Mouse (Mus musculus) inflammation-experienced regulatory T-cells, adult 16 weeks (primary cell): ENCODE results near the gene Dand5. TPM values are rescaled to one million over a fixed set of nuclear protein-coding genes. Genes with fewer than 3 reads are reported as not detected.

Experiments used
- polyA plus RNA-seq: library from polyadenylated mRNA; unstranded; fragments of 100-300 nt; shearing (Covaris generic); gene quantifications from one replicate; pipeline ENCODE4 v1.2.1, GENCODE M21; 2017

The Dand5 gene
- polyA plus RNA-seq, result 9.0 TPM

GRCm38 (mm10) chr8:84822723-84823122, at the start of gene Dand5:
Dand5 (minus strand) TSS chr8:84822823.

GRCm38 (mm10) chr8:84871376-84872308, 49.0 kb upstream of the Dand5 start, which contains the start of gene Syce2:
Syce2 (plus strand) TSS chr8:84872111.

GRCm38 (mm10) chr8:84856864-84857441, 34.3 kb upstream of the Dand5 start, which contains the start of gene Farsa:
Farsa (plus strand) TSS chr8:84856989.

GRCm38 (mm10) chr8:84846722-84847572, 24.3 kb upstream of the Dand5 start, which contains the start of gene Calr:
Calr (minus strand) TSS chr8:84846934.

GRCm38 (mm10) chr8:84840248-84840999, 17.8 kb upstream of the Dand5 start, which contains the start of gene Rad23a:
Rad23a (minus strand) TSS chr8:84840665.

GRCm38 (mm10) chr8:84831490-84831889, 8.9 kb upstream of the Dand5 start, which contains the start of gene Gadd45gip1:
Gadd45gip1 (plus strand) TSS chr8:84831522.

GRCm38 (mm10) chr8:84799999-84800831, 22.4 kb downstream of the Dand5 start, which contains the start of gene Nfix:
Nfix (minus strand) TSS chr8:84800344.

Other genes with a start within 250 kb of the Dand5 start
- gene Ier2, start 160.0 kb downstream of the Dand5 start, polyA plus RNA-seq, result 170 TPM
- 63.7 TPM for gene Trmt1, start 136.5 kb downstream of the Dand5 start, polyA plus RNA-seq
- gene Nacc1, start 135.0 kb downstream of the Dand5 start, polyA plus RNA-seq, result 3.9 TPM
- 0.54 TPM for gene Lyl1, start 121.4 kb downstream of the Dand5 start, polyA plus RNA-seq
- gene G430095P16Rik, start 99.8 kb downstream of the Dand5 start, polyA plus RNA-seq, result 29.3 TPM
- 3.4 TPM for gene Nfix, start 22.5 kb downstream of the Dand5 start, polyA plus RNA-seq
- gene Gadd45gip1, start 8.7 kb upstream of the Dand5 start, polyA plus RNA-seq, result 30.6 TPM
- gene Rad23a, start 17.8 kb upstream of the Dand5 start, polyA plus RNA-seq, result 211 TPM
- 499 TPM for gene Calr, start 24.1 kb upstream of the Dand5 start, polyA plus RNA-seq
- gene Farsa, start 34.2 kb upstream of the Dand5 start, polyA plus RNA-seq, result 111 TPM
- gene Syce2, start 49.3 kb upstream of the Dand5 start, polyA plus RNA-seq, result 8.3 TPM
- gene Gcdh, start 71.1 kb upstream of the Dand5 start, polyA plus RNA-seq, result 37.3 TPM
- 0.32 TPM for gene Klf1, start 79.1 kb upstream of the Dand5 start, polyA plus RNA-seq
- gene Dnase2a, start 85.7 kb upstream of the Dand5 start, polyA plus RNA-seq, result 21.8 TPM
- gene Mast1, start 114.5 kb upstream of the Dand5 start, polyA plus RNA-seq, result 1.5 TPM
- 0.24 TPM for gene Rtbdn, start 124.2 kb upstream of the Dand5 start, polyA plus RNA-seq
- gene Gm49661, start 146.6 kb upstream of the Dand5 start, polyA plus RNA-seq, result not detected
- gene Prdx2, start 146.8 kb upstream of the Dand5 start, polyA plus RNA-seq, result 247 TPM
- gene Rnaseh2a, start 146.9 kb upstream of the Dand5 start, polyA plus RNA-seq, result 101 TPM
- gene Junb, start 155.9 kb upstream of the Dand5 start, polyA plus RNA-seq, result 568 TPM
- gene Hook2, start 167.8 kb upstream of the Dand5 start, polyA plus RNA-seq, result 10.4 TPM
- gene Best2, start 191.7 kb upstream of the Dand5 start, polyA plus RNA-seq, result not detected
- gene Asna1, start 202.5 kb upstream of the Dand5 start, polyA plus RNA-seq, result 40.2 TPM
- 202 TPM for gene Trir, start 204.0 kb upstream of the Dand5 start, polyA plus RNA-seq
- 49.4 TPM for gene Tnpo2, start 214.1 kb upstream of the Dand5 start, polyA plus RNA-seq
- 9.1 TPM for gene Fbxw9, start 237.2 kb upstream of the Dand5 start, polyA plus RNA-seq
- gene Gm5741, start 245.2 kb upstream of the Dand5 start, polyA plus RNA-seq, result 2.4 TPM
- gene Dhps, start 248.9 kb upstream of the Dand5 start, polyA plus RNA-seq, result 82.7 TPM